Mouse (Mus musculus) hematopoietic stem cell, adult 5-6 weeks (primary cell): ENCODE results near the gene Wdr49. TPM values are rescaled to one million over a fixed set of nuclear protein-coding genes. Genes with fewer than 3 reads are reported as not detected.

ENCODE experiments used
- ATAC-seq, 2 experiments: fragments of 125-278 bp in 1 of 2; replicated peaks in 1 of 2; 2 replicates each; pipeline ENCODE4 v1.8.0; 2016 to 2017; ENCODE audit warnings: inconsistent platforms in 2 of 2, mild to moderate bottlenecking in 2 of 2, moderate number of reproducible peaks in 2 of 2, low read depth in 1 of 2, moderate TSS enrichment in 1 of 2; ENCODE audit not compliant: low FRiP score in 2 of 2, poor library complexity in 2 of 2, severe bottlenecking in 2 of 2, insufficient read depth in 1 of 2, low TSS enrichment in 1 of 2
- total RNA-seq: library from RNA; stranded (forward); fragments of 172-1452, 232-1000 nt; gene quantifications from 2 replicates; pipeline ENCODE4 v1.2.3, GENCODE M21; 2017

The Wdr49 gene
- total RNA-seq: 0.40 and 0.56 TPM in 2 replicates

- no peak for ATAC-seq
These were observed at the start of gene Wdr49 for GRCm38 (mm10) chr3:75482056-75482455. TSS of gene Wdr49 (minus strand) at chr3:75482156.

GRCm38 (mm10) chr3:75531074-75531473 is 49.1 kb upstream of the Wdr49 start:
- no peak for ATAC-seq

GRCm38 (mm10) chr3:75522527-75522926 is 40.6 kb upstream of the Wdr49 start:
- no peak for ATAC-seq

- ATAC-seq: no peak
These were observed 39.4 kb upstream of the Wdr49 start for GRCm38 (mm10) chr3:75521314-75521713.

GRCm38 (mm10) chr3:75517631-75518250 is 35.8 kb upstream of the Wdr49 start:
- ATAC-seq: peak; percentile 82 to 89; a peak in 3 of 4 replicates

- ATAC-seq: peak; percentile 89 to 91
These were observed 17.3 kb upstream of the Wdr49 start for GRCm38 (mm10) chr3:75498961-75499960.

- no peak for ATAC-seq
These were observed 11.0 kb upstream of the Wdr49 start for GRCm38 (mm10) chr3:75492913-75493312.

GRCm38 (mm10) chr3:75475106-75475505 is 6.8 kb downstream of the Wdr49 start:
- no peak for ATAC-seq

GRCm38 (mm10) chr3:75474657-75475056 is 7.3 kb downstream of the Wdr49 start:
- no peak for ATAC-seq

GRCm38 (mm10) chr3:75468154-75468553 is 13.8 kb downstream of the Wdr49 start:
- no peak for ATAC-seq

- ATAC-seq: no peak
These were observed 51.3 kb downstream of the Wdr49 start for GRCm38 (mm10) chr3:75430564-75431181.

- ATAC-seq: no peak
These were observed 86.0 kb downstream of the Wdr49 start for GRCm38 (mm10) chr3:75395918-75396317.

GRCm38 (mm10) chr3:75395121-75395895 is 86.6 kb downstream of the Wdr49 start:
- no peak for ATAC-seq

- no peak for ATAC-seq
These were observed 87.5 kb downstream of the Wdr49 start for GRCm38 (mm10) chr3:75394487-75394886.

- no peak for ATAC-seq
These were observed 100.2 kb downstream of the Wdr49 start for GRCm38 (mm10) chr3:75381776-75382175.

GRCm38 (mm10) chr3:75353972-75354371 is 128.0 kb downstream of the Wdr49 start:
- no peak for ATAC-seq

GRCm38 (mm10) chr3:75337196-75337595 is 144.8 kb downstream of the Wdr49 start:
- no peak for ATAC-seq
